Mouse (Mus musculus): ENCODE measurements at regions not wholly inside any gene's neighbourhood (a gene's known extent, or its start where the extent isn't known, plus 50 kb on each side); places are given as distances from the start of the nearest gene placed in this dataset.
A peak's percentile ranks its signal among the peaks of the same experiment; 100 is the strongest.

DNA sequence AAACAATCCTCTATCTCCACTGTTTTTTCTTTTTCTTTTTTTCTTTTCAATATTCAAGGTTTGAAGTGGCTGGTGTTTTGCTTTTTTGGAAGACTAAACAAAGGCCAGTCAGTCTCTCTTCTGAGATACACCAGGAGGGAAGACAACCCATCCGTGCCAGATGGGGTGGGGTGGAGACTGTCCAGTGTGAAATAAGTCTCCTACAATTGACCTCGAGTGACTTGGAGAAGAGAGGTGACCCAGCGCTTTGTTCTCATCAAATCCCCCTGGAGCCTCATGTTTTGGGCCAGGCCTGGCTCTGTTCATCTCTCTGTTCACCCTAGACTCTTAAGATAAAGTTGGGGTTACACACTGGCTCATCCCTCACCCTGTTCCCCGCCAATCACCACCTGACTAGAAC, 169.2 kb upstream of the Tbca start:
- DNase-seq (ENCODE audit: low spot score): peak; percentile 65

DNA sequence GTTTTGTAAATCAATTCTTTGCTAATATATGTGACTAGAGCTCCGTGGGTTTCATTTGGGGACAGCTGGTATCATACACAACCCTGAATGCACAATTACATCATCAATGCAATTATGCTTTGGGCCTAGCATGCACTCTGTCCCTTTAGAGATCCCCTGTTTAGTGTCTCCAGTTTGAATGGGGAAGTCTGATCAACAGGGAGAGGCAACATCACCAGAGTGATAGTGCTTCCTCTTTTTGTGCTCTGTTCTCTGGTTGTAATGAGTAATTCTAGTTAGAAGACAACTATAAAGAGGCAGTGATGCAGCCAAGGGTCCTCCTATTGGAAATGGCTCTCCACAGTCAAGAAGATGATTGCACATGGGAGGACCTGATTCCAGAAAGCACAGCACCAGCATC, 158.7 kb upstream of the Tbca start:
- no peak for DNase-seq (ENCODE audit: low spot score)

GRCm38 (mm10) chr13:94630685-94631084, 158.0 kb upstream of the Tbca start:
- no peak for DNase-seq (ENCODE audit: low spot score)

GRCm38 (mm10) chr13:94632730-94633129, 156.0 kb upstream of the Tbca start:
- no peak for DNase-seq (ENCODE audit: low spot score)

DNA sequence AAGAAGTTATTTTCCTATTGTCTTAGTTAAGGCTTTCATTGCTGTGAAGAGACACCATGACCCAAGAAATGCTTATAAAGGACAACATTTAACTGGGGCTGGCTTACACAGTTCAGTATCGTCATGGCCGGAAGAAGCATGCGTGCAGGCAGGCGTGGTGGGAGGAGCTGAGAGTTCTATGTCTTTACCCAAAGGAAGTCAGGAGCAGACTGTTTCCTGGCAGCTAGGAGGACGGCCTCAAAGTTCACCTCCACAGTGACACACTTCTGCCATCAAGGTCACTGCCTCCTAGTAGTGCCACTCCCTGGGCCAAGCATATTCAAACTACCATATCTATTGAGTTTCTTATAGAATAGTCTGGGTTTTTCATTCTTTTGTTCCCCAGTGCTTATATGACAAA, 148.4 kb upstream of the Tbca start:
- no peak for DNase-seq (ENCODE audit: low spot score)

GRCm38 (mm10) chr13:94645241-94646206, 143.2 kb upstream of the Tbca start:
- DNase-seq (ENCODE audit: low spot score): no peak

- DNase-seq (ENCODE audit: low spot score): no peak
These were observed 142.4 kb upstream of the Tbca start for GRCm38 (mm10) chr13:94646326-94646725.

GRCm38 (mm10) chr13:94646781-94647555, 141.7 kb upstream of the Tbca start:
- DNase-seq (ENCODE audit: low spot score): no peak

GRCm38 (mm10) chr13:94647566-94647965, 141.1 kb upstream of the Tbca start:
- no peak for DNase-seq (ENCODE audit: low spot score)

GRCm38 (mm10) chr13:94650951-94651350, 137.8 kb upstream of the Tbca start:
- peak; percentile 39 for DNase-seq (ENCODE audit: low spot score)

GRCm38 (mm10) chr13:94667604-94668003, 121.1 kb upstream of the Tbca start:
- no peak for DNase-seq (ENCODE audit: low spot score)

- no peak for DNase-seq (ENCODE audit: low spot score)
These were observed 120.4 kb upstream of the Tbca start for GRCm38 (mm10) chr13:94668276-94668675.

- no peak for DNase-seq (ENCODE audit: low spot score)
These were observed 119.5 kb upstream of the Tbca start for GRCm38 (mm10) chr13:94669106-94669683.

DNA sequence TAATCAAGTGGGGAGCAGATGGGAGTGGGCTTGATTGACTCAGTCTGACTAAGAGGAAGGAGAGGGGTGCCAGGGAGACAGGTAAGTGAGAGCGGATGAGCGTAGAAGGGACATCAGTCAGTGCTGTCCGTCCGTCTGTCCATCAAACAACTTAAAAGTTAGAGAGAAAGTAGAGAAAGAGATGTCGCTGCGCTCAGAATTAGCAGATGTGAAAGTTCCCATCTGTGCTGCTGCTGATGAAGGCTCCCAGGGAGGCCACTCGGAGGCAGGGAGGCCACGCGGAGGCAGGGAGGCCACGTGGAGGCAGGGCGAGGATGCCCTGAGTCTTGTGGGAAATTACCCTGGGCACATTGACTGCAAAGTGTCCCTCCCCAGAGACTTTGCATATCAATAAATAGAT, 118.4 kb upstream of the Tbca start:
- DNase-seq (ENCODE audit: low spot score): no peak

- DNase-seq (ENCODE audit: low spot score): no peak
These were observed 117.7 kb upstream of the Tbca start for GRCm38 (mm10) chr13:94670961-94671360.

GRCm38 (mm10) chr13:94680492-94681168, 108.1 kb upstream of the Tbca start:
- no peak for DNase-seq (ENCODE audit: low spot score)

GRCm38 (mm10) chr13:94681606-94682005, 107.1 kb upstream of the Tbca start:
- DNase-seq (ENCODE audit: low spot score): no peak

DNA sequence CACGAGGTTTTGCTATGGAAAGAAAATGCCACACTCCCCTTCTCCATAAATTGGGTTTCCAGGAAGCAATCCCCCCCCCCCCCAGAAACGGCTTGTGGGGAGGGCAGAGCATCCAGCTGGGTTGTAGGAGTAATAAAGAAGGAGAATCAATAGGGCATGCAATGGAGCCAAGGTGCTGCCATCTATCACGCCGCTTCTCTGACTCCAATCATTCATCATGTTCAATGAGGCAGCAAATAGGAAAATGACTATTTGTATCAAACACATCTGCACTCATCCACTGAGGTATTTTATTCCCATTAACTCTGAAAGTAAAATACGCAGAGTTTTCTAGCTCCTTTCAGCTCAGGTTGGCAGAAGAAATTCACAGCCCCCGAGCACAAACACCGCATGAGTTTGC, 103.5 kb upstream of the Tbca start:
- DNase-seq (ENCODE audit: low spot score): no peak

DNA sequence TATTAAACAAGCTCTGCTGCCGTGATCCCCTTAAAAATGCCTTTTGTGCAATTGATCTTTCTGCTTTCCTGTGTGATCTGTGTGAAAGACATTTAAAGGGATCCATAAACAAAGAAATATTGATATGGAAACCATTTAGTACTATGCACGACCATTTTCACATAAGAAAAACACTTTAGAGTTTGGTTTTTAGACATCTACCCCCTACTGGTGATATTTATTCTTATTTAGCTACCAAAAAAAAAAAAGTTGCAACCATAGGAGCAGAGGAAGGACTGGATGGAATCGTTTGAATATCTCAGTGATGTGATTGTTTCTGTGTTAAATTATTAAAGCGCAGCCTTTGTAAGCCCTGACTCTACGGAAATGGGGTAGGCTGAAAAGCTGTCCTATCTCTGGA, 101.4 kb upstream of the Tbca start:
- DNase-seq (ENCODE audit: low spot score): no peak

DNA sequence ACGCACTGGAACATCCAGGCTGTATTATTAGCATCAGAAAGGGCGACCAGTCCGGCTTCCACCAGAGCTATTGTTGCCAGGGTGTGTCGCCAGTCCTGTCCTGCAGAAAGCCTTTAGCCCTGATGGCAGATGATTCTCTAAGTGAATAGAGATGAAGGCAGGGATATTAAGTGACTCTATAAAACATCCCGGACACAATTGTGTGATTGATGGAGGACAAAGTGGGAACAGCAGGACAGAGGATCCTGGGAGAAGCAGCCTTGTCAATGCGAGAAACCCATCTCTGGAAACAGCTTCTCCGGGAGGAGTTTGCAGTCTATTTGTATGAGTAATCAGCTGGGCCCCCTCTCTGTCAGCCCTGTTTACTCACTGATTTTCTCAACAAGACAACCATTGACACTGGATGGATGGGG, 82.1 kb upstream of the Tbca start:
- DNase-seq (ENCODE audit: low spot score): no peak

- no peak for DNase-seq (ENCODE audit: low spot score)
These were observed 81.1 kb upstream of the Tbca start for GRCm38 (mm10) chr13:94707371-94708280.

All from ovary, postnatal 36 days (tissue).